Mouse (Mus musculus) urinary bladder, postnatal 10 days (tissue): ENCODE measurements around the gene Shank3.

Source experiments
- DNase-seq: peaks from one replicate; pipeline ENCODE4 v3.0.0; 2022; ENCODE audit warnings: low spot score

Shank3 gene

GRCm38 (mm10) chr15:89477091-89477491 lies 22.3 kb upstream of the Shank3 start, which contains the start of gene Arsa:
TSS of gene Arsa (minus strand) at chr15:89477425.
- no peak for DNase-seq

GRCm38 (mm10) chr15:89477806-89478205 lies 21.6 kb upstream of the Shank3 start:
- DNase-seq, result no peak

GRCm38 (mm10) chr15:89478622-89479021 lies 20.8 kb upstream of the Shank3 start:
- no peak for DNase-seq

GRCm38 (mm10) chr15:89480584-89480983 lies 18.8 kb upstream of the Shank3 start:
- DNase-seq, result no peak

- no peak for DNase-seq
Measured at GRCm38 (mm10) chr15:89488182-89488581, 11.2 kb upstream of the Shank3 start.

GRCm38 (mm10) chr15:89488611-89489117 lies 10.8 kb upstream of the Shank3 start:
- DNase-seq, result no peak

- DNase-seq, result no peak
Measured at GRCm38 (mm10) chr15:89494970-89495369, 4.5 kb upstream of the Shank3 start.

- DNase-seq, result no peak
Measured at GRCm38 (mm10) chr15:89496131-89496530, 3.3 kb upstream of the Shank3 start.

GRCm38 (mm10) chr15:89496841-89497240 lies 2.6 kb upstream of the Shank3 start:
- DNase-seq, result no peak

- no peak for DNase-seq
Measured at GRCm38 (mm10) chr15:89497391-89498048, 1.9 kb upstream of the Shank3 start.

GRCm38 (mm10) chr15:89498049-89498960 lies 1.1 kb upstream of the Shank3 start:
- DNase-seq, result no peak

- no peak for DNase-seq
Measured at GRCm38 (mm10) chr15:89499784-89500220, 379 bp downstream of the Shank3 start.

GRCm38 (mm10) chr15:89500221-89500791 lies 883 bp downstream of the Shank3 start:
- DNase-seq, result no peak

- no peak for DNase-seq
Measured at GRCm38 (mm10) chr15:89501321-89501720, 1.9 kb downstream of the Shank3 start.

- DNase-seq, result no peak
Measured at GRCm38 (mm10) chr15:89504838-89505237, 5.4 kb downstream of the Shank3 start.

- DNase-seq, result no peak
Measured at GRCm38 (mm10) chr15:89507751-89508150, 8.3 kb downstream of the Shank3 start.

GRCm38 (mm10) chr15:89512679-89513078 lies 13.3 kb downstream of the Shank3 start:
- DNase-seq, result no peak

- no peak for DNase-seq
Measured at GRCm38 (mm10) chr15:89521951-89522350, 22.5 kb downstream of the Shank3 start.

GRCm38 (mm10) chr15:89522566-89523282 lies 23.3 kb downstream of the Shank3 start:
- DNase-seq, result no peak

GRCm38 (mm10) chr15:89523283-89523832 lies 23.9 kb downstream of the Shank3 start:
- DNase-seq, result no peak

GRCm38 (mm10) chr15:89524001-89524571 lies 24.7 kb downstream of the Shank3 start:
- DNase-seq, result no peak
